Mouse (Mus musculus): ENCODE results near the gene Rps27. TPM values are rescaled to one million over a fixed set of nuclear protein-coding genes. Genes with fewer than 3 reads are reported as not detected.

The Rps27 gene
- polyA plus RNA-seq, 1 experiment from 2014 or later: 1,965 TPM

GRCm38 (mm10) chr3:90222941-90223340 is 9.5 kb upstream of the Rps27 start:
- 75% methylated on average over 3 of the region's 3 CpGs for WGBS

DNA sequence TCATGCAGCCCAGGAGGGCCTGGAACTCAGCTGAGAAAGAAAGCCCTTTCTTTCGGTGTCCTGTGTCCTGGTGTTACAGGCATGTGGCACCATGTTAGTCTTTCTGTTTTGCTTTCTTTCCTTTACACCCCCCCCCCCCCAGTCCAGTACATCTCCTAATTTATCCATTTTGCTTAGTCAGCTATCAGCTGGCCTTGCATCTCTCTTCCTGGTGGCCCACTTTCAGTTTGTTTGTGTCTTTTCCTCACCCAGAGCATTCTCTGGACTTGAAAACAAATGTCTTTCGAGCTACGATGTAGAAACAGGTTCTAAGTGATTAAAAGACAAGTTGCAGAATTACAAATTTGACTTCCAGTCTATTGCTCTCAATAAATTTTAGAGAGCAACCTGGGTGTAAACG is 9.0 kb upstream of the Rps27 start:
- Histone ChIP-seq H3K27me3 (no peaks in the 10 kb centered on the region), H3K4me2 (peak overlapping the region; percentile 77; the same call in 1 of the 2 replicates), H3K9me3 (no peaks in the 10 kb centered on the region), H3K9ac (no peak overlapping the region), H3K27ac (no peak overlapping the region), H3K4me3 (no peak overlapping the region), H3K4me1 (peaks cover 11% of the 10 kb centered on the region), H3K36me3 (peaks cover 32% of the 10 kb centered on the region)
- WGBS: 91% methylated on average over 4 of the region's 4 CpGs
- no peak for ATAC-seq (ENCODE audit: insufficient number of reproducible peaks, insufficient read depth, low FRiP score, low TSS enrichment, low read depth)

More at GRCm38 (mm10) chr3:90222941-90223340, 9.5 kb upstream of the Rps27 start:
- H3K4me2 ChIP-seq: no peak overlapping the region
- no peak overlapping the region for H3K4me3 ChIP-seq
- H3K9me3 ChIP-seq: no peaks in the 10 kb centered on the region
- H3K36me3 ChIP-seq: peaks cover 32% of the 10 kb centered on the region
- H3K27me3 ChIP-seq: no peaks in the 10 kb centered on the region
- no peak for ATAC-seq (ENCODE audit: insufficient number of reproducible peaks, insufficient read depth, low FRiP score, low TSS enrichment, low read depth)
- H3K9ac ChIP-seq: no peak overlapping the region
- H3K27ac ChIP-seq: no peak overlapping the region
- H3K4me1 ChIP-seq: peaks cover 11% of the 10 kb centered on the region

- WGBS: 20% methylated on average over 5 of the region's 5 CpGs
- no peaks in the 10 kb centered on the region for H3K9me3 ChIP-seq
- ATAC-seq (ENCODE audit: insufficient number of reproducible peaks, insufficient read depth, low FRiP score, low TSS enrichment, low read depth): no peak
- H3K4me3 ChIP-seq: peak overlapping the region; percentile 51
- 0 out of 2 replicates have a peak overlapping the region, but pooled peaks have one; percentile 80 for H3K27ac ChIP-seq
- peak overlapping the region; percentile 77 for H3K4me2 ChIP-seq
- H3K36me3 ChIP-seq: peaks cover 31% of the 10 kb centered on the region
- no peaks in the 10 kb centered on the region for H3K27me3 ChIP-seq
- H3K9ac ChIP-seq: peak overlapping the region; percentile 69
- H3K4me1 ChIP-seq: peaks cover 11% of the 10 kb centered on the region
Observed at GRCm38 (mm10) chr3:90221123-90221522, 7.7 kb upstream of the Rps27 start.

DNA sequence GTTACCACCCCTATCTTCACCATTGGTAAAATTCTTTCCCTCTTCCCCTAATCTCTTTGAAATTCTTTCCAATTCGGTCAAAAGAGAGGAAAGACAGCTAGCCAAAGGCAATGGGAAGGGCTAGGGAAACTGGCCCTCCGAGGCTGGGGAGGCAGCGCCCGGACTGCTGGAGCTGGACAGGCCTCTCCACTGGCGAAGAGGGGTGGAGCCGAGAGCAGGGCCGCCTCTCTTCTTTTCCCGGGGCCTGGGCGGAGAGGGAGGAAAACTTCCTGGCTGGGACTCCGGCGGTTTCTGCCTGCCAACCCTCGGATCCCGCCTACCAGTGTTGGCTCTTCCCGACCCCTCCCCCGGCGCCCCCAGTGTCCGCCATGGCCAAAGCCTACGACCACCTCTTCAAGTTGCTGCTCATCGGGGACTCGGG is 7.1 kb upstream of the Rps27 start:
- Histone ChIP-seq H3K9me3 (no peaks in the 10 kb centered on the region), H3K27ac (peak overlapping the region; percentile 80), H3K4me1 (peaks cover 11% of the 10 kb centered on the region), H3K4me2 (peak overlapping the region; percentile 77), H3K9ac (peak overlapping the region; percentile 69), H3K36me3 (peaks cover 25% of the 10 kb centered on the region), H3K4me3 (peak overlapping the region; percentile 51), H3K27me3 (no peaks in the 10 kb centered on the region)
- under 1% methylated on average over 20 of the region's 20 CpGs for WGBS
- peak; percentile 75 for ATAC-seq (ENCODE audit: insufficient number of reproducible peaks, insufficient read depth, low FRiP score, low TSS enrichment, low read depth)

- no peak for ATAC-seq (ENCODE audit: insufficient number of reproducible peaks, insufficient read depth, low FRiP score, low TSS enrichment, low read depth)
- H3K4me2 ChIP-seq: peak overlapping the region; percentile 77
- peaks cover 11% of the 10 kb centered on the region for H3K4me1 ChIP-seq
- peak overlapping the region; percentile 80 for H3K27ac ChIP-seq
- WGBS: 10% methylated on average over 6 of the region's 6 CpGs
- no peaks in the 10 kb centered on the region for H3K9me3 ChIP-seq
- peaks cover 20% of the 10 kb centered on the region for H3K36me3 ChIP-seq
- H3K9ac ChIP-seq: peak overlapping the region; percentile 69
- H3K4me3 ChIP-seq: peak overlapping the region; percentile 51
- H3K27me3 ChIP-seq: no peaks in the 10 kb centered on the region
Observed at GRCm38 (mm10) chr3:90220088-90220487, 6.6 kb upstream of the Rps27 start.

DNA sequence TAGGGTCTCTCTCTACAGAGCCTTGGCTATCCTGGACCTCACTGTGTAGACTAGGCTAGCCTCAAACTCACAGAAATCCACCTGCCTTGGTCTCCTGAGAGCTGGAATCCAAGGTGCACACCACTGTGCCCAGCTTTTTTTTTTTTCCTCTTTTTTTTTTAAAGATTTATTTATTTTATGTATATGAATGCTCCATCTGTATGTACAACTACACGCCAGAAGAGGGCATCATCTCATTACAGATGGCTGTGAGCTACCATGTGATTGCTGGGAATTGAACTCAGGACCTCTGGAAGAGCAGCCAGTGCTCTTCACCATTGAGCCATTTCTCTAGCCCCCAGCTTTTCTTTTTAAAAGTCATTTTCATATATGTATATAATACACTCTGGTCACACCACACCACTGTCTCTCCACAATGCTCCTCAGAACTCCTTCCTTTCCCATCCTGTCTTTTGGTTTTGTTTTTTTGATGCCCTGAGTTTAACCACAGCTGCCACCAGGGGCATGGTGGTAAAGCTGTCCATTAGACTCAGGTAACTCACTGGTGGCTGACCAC is 2.5 kb upstream of the Rps27 start:
- peaks cover 22% of the 10 kb centered on the region for H3K4me1 ChIP-seq
- H3K9me3 ChIP-seq: no peaks in the 10 kb centered on the region
- H3K27me3 ChIP-seq: no peaks in the 10 kb centered on the region
- 36% methylated on average over 1 of the region's 1 CpGs for WGBS
- H3K4me2 ChIP-seq: no peak overlapping the region
- ATAC-seq (ENCODE audit: insufficient number of reproducible peaks, insufficient read depth, low FRiP score, low TSS enrichment, low read depth): no peak
- H3K27ac ChIP-seq: no peak overlapping the region
- no peak overlapping the region for H3K4me3 ChIP-seq
- peaks cover 17% of the 10 kb centered on the region for H3K36me3 ChIP-seq
- no peak overlapping the region for H3K9ac ChIP-seq

- Histone ChIP-seq H3K9ac (peak overlapping the region; percentile 94), H3K27me3 (no peaks in the 10 kb centered on the region), H3K9me3 (no peaks in the 10 kb centered on the region), H3K4me1 (peaks cover 29% of the 10 kb centered on the region), H3K4me3 (peak overlapping the region; percentile 85), H3K27ac (peak overlapping the region; percentile 62; the same call in 1 of the 2 replicates), H3K36me3 (peaks cover 34% of the 10 kb centered on the region), H3K4me2 (peak overlapping the region; percentile 93)
- no peak for ATAC-seq (ENCODE audit: insufficient number of reproducible peaks, insufficient read depth, low FRiP score, low TSS enrichment, low read depth)
- 10% methylated on average over 12 of the region's 12 CpGs for WGBS
Observed at GRCm38 (mm10) chr3:90213956-90214684, 669 bp upstream of the Rps27 start.

- Histone ChIP-seq H3K4me2 (peak overlapping the region; percentile 93), H3K9ac (peak overlapping the region; percentile 94), H3K9me3 (no peaks in the 10 kb centered on the region), H3K4me3 (peak overlapping the region; percentile 85), H3K36me3 (peaks cover 48% of the 10 kb centered on the region), H3K27me3 (no peaks in the 10 kb centered on the region), H3K4me1 (peaks cover 29% of the 10 kb centered on the region), H3K27ac (peak overlapping the region; percentile 90; the same call in 1 of the 2 replicates)
- no peak for ATAC-seq (ENCODE audit: insufficient number of reproducible peaks, insufficient read depth, low FRiP score, low TSS enrichment, low read depth)
- WGBS: 12% methylated on average over 5 of the region's 5 CpGs
Observed at GRCm38 (mm10) chr3:90212723-90213122, 728 bp downstream of the Rps27 start.

GRCm38 (mm10) chr3:90211475-90212398 is 1.7 kb downstream of the Rps27 start:
- peaks cover 51% of the 10 kb centered on the region for H3K36me3 ChIP-seq
- peaks cover 29% of the 10 kb centered on the region for H3K4me1 ChIP-seq
- ATAC-seq (ENCODE audit: insufficient number of reproducible peaks, insufficient read depth, low FRiP score, low TSS enrichment, low read depth): no peak
- H3K27ac ChIP-seq: no peak overlapping the region; the same call in 1 of the 2 replicates
- H3K4me2 ChIP-seq: peak overlapping the region; percentile 93
- 69% methylated on average over 13 of the region's 13 CpGs for WGBS
- H3K4me3 ChIP-seq: peak overlapping the region; percentile 85
- no peaks in the 10 kb centered on the region for H3K27me3 ChIP-seq
- peak overlapping the region; percentile 94 for H3K9ac ChIP-seq
- no peaks in the 10 kb centered on the region for H3K9me3 ChIP-seq

DNA sequence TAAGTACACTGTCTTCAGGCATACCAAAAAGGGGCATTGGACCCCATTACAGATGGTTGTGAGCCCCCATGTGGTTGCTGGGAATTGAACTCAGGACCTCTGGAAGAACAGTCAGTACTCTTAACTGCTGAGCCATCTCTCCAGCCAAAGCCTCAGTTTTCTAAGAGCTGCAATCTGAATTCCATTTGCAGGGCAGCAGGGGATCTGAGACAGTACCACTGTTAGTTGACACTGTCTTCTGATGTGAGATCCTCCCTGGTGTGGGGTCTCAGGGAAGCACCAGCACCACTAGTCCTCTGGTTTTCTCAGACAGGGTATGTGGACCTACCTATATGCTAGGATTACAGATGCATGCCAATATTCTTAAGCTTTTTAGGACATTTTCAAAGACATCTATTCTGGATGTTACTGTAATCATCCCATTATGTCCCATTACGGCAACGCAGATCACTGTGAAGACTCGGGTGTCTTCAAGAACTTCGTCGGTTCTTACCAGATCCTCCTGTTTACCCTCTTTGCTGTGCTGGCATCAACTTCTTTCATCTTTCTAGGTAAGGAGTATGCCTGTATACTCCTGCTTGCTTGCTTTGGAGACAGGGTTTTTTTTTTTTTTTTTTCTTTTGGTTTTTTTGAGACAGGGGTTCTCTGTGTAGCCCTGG is 3.4 kb downstream of the Rps27 start:
- no peaks in the 10 kb centered on the region for H3K27me3 ChIP-seq
- 92% methylated on average over 5 of the region's 5 CpGs for WGBS
- no peak overlapping the region for H3K4me2 ChIP-seq
- H3K4me1 ChIP-seq: peaks cover 29% of the 10 kb centered on the region
- H3K9ac ChIP-seq: 0 out of 2 replicates have a peak overlapping the region, but pooled peaks have one; percentile 8
- no peak overlapping the region for H3K27ac ChIP-seq
- H3K4me3 ChIP-seq: no peak overlapping the region
- H3K36me3 ChIP-seq: peaks cover 51% of the 10 kb centered on the region
- H3K9me3 ChIP-seq: no peaks in the 10 kb centered on the region
- ATAC-seq (ENCODE audit: insufficient number of reproducible peaks, insufficient read depth, low FRiP score, low TSS enrichment, low read depth): no peak

GRCm38 (mm10) chr3:90208662-90209061 is 4.8 kb downstream of the Rps27 start:
- Histone ChIP-seq H3K36me3 (peaks cover 51% of the 10 kb centered on the region), H3K9ac (no peak overlapping the region), H3K4me1 (peaks cover 22% of the 10 kb centered on the region), H3K9me3 (no peaks in the 10 kb centered on the region), H3K4me3 (no peak overlapping the region), H3K27me3 (no peaks in the 10 kb centered on the region), H3K4me2 (no peak overlapping the region), H3K27ac (no peak overlapping the region)
- 73% methylated on average over 2 of the region's 2 CpGs for WGBS
- ATAC-seq (ENCODE audit: insufficient number of reproducible peaks, insufficient read depth, low FRiP score, low TSS enrichment, low read depth): 0 out of 2 replicates have a peak, but pooled peaks have one; percentile 38

Measured in embryonic facial prominence, embryonic 13.5 days (tissue).